In genomic region chr8:121083093-121083935, GRCm38 (mm10) we compare ENCODE assay signal across 7 mouse cellular contexts. TPM values are rescaled to one million over a fixed set of nuclear protein-coding genes. Genes with fewer than 3 reads are reported as not detected.
DNase-seq lines count a peak whose midpoint lies in the region; ATAC-seq lines count a peak whose summit lies in the region.

No protein-coding gene starts in this region.

- H3K27ac ChIP-seq in lung, embryonic 16.5 days (ENCODE audit: low read length) = peak overlapping the region; percentile 99
- peak overlapping the region; percentile 99 for H3K27ac ChIP-seq in stomach, embryonic 14.5 days (ENCODE audit: low read length)

- peak overlapping the region; percentile 57 for H3K4me3 ChIP-seq in lung, embryonic 16.5 days (ENCODE audit: low read length)
- H3K4me3 ChIP-seq in stomach, embryonic 14.5 days (ENCODE audit: low read depth, low read length) = peak overlapping the region; percentile 69

- H3K9ac ChIP-seq in lung, embryonic 16.5 days (ENCODE audit: low read length) = peak overlapping the region; percentile 83
- H3K9ac ChIP-seq in stomach, embryonic 14.5 days (replicated peaks; ENCODE audit: low read depth, low read length) = peak overlapping the region; percentile 92

- ATAC-seq in lung, embryonic 16.5 days (ENCODE audit: low read depth) = peak; percentile 85
- ATAC-seq in stomach, embryonic 14.5 days (ENCODE audit: insufficient number of reproducible peaks, insufficient read depth, low FRiP score, low read depth) = peak; percentile 75; the same call in 1 of the 2 replicates

- no peaks in the 10 kb centered on the region for H3K9me3 ChIP-seq in lung, embryonic 16.5 days (ENCODE audit: control insufficient read depth, low read length)
- H3K9me3 ChIP-seq in stomach, embryonic 14.5 days (ENCODE audit: control insufficient read depth, low read depth, low read length) = no peaks in the 10 kb centered on the region

- peaks cover 54% of the 10 kb centered on the region for H3K27me3 ChIP-seq in lung, embryonic 16.5 days (ENCODE audit: control insufficient read depth, insufficient read depth, low read depth, low read length)
- peaks cover 17% of the 10 kb centered on the region; the same call in 1 of the 2 replicates for H3K27me3 ChIP-seq in stomach, embryonic 14.5 days (ENCODE audit: control insufficient read depth, insufficient read depth, low read length)

- under 1% methylated on average over 86 of the region's 89 CpGs for WGBS in lung, embryonic 16.5 days
- under 1% methylated on average over 88 of the region's 89 CpGs for WGBS in stomach, embryonic 14.5 days

- H3K4me2 ChIP-seq in lung, embryonic 16.5 days (ENCODE audit: low read depth, low read length) = peak overlapping the region; percentile 79
- peak overlapping the region; percentile 78 for H3K4me2 ChIP-seq in stomach, embryonic 14.5 days (replicated peaks; ENCODE audit: low read depth, low read length)

- peak; percentile 81 for DNase-seq in R1 (ENCODE audit: low read depth, low spot score)
- DNase-seq in embryo, embryonic 10 days (ENCODE audit: low spot score) = peak; percentile 74
- DNase-seq in heart, adult 18-20 months = peak; percentile 80 to 81
- peak; percentile 75 for DNase-seq in kidney, adult 18-20 months
- DNase-seq in cerebellum, adult 18-20 months = no peak

- H3K4me1 ChIP-seq in lung, embryonic 16.5 days (replicated peaks; ENCODE audit: control insufficient read depth, insufficient read depth, low read length) = peaks cover 2% of the 10 kb centered on the region; the same call in 1 of the 2 replicates
- H3K4me1 ChIP-seq in stomach, embryonic 14.5 days (ENCODE audit: control insufficient read depth, insufficient read depth, low read length) = peaks cover 3% of the 10 kb centered on the region; the same call in 1 of the 2 replicates

- H3K36me3 ChIP-seq in lung, embryonic 16.5 days (ENCODE audit: control insufficient read depth, insufficient read depth, low read length) = no peaks in the 10 kb centered on the region
- H3K36me3 ChIP-seq in stomach, embryonic 14.5 days (ENCODE audit: control insufficient read depth, insufficient read depth, low read length) = peaks cover 4% of the 10 kb centered on the region; the same call in 1 of the 2 replicates

RNA-seq across cellular contexts. Expression of gene Foxf1, which starts 0.9 kb away (rescaled TPM):
- total RNA-seq in heart, adult 18-20 months (2021) = under 1 TPM; 0.15 to 0.31 TPM
- 126 and 138 TPM in 2 replicates for polyA plus RNA-seq in lung, embryonic 16.5 days (2015; fragmentation: Nextera tagmentation; extraction: Ambion mirVana)
- polyA plus RNA-seq in stomach, embryonic 14.5 days (2014; fragmentation: Nextera tagmentation; extraction: Ambion mirVana) = 147 and 163 TPM in 2 replicates

RNA-seq across cellular contexts. Expression of gene Mthfsd, which starts 24.9 kb away (rescaled TPM):
- total RNA-seq in heart, adult 18-20 months (2021) = 10 to 100 TPM; 12.7 to 13.0 TPM
- 50.6 and 59.2 TPM in 2 replicates for polyA plus RNA-seq in lung, embryonic 16.5 days (2015; fragmentation: Nextera tagmentation; extraction: Ambion mirVana)
- 65.9 and 66.6 TPM in 2 replicates for polyA plus RNA-seq in stomach, embryonic 14.5 days (2014; fragmentation: Nextera tagmentation; extraction: Ambion mirVana)

RNA-seq across cellular contexts. Expression of gene Foxc2, which starts 32.7 kb away (rescaled TPM):
- 1 to 10 TPM; 1.7 to 1.9 TPM for total RNA-seq in heart, adult 18-20 months (2021)
- polyA plus RNA-seq in lung, embryonic 16.5 days (2015; fragmentation: Nextera tagmentation; extraction: Ambion mirVana) = 0.58 and 0.62 TPM in 2 replicates
- polyA plus RNA-seq in stomach, embryonic 14.5 days (2014; fragmentation: Nextera tagmentation; extraction: Ambion mirVana) = 0.20 and 0.56 TPM in 2 replicates

RNA-seq across cellular contexts. Expression of gene Foxl1, which starts 44.4 kb away (rescaled TPM):
- under 1 TPM; 0.10 to 0.18 TPM for total RNA-seq in heart, adult 18-20 months (2021)
- 3.1 and 3.3 TPM in 2 replicates for polyA plus RNA-seq in lung, embryonic 16.5 days (2015; fragmentation: Nextera tagmentation; extraction: Ambion mirVana)
- 6.9 and 7.0 TPM in 2 replicates for polyA plus RNA-seq in stomach, embryonic 14.5 days (2014; fragmentation: Nextera tagmentation; extraction: Ambion mirVana)

Comparison
In these comparisons a context has a peak if more than half of its experiments do, and no peak if none do; other contexts are left out.
1. DNase-seq: peak in R1 (single experiment), embryo, embryonic 10 days (single experiment), heart, adult 18-20 months (2 of 2) and kidney, adult 18-20 months (single experiment); none in cerebellum, adult 18-20 months (0 of 2).